Mouse (Mus musculus): Measurements from ENCODE around the gene Hspa4.
"Not testable (repeated sequence)": the region's sequence is repeated elsewhere in the genome, so short reads cannot be mapped to it uniquely, and the experiment has no call there.

Gene Hspa4

GRCm38 (mm10) chr11:53335505-53336181, 35.4 kb upstream of the Hspa4 start:
- Histone ChIP-seq H3K4me1 (replicated peaks; ENCODE audit: low read depth, low read length) (peaks cover 69% of the 10 kb centered on the region), H3K27me3 (ENCODE audit: insufficient read depth, low read length) (no peaks in the 10 kb centered on the region)
- TF ChIP-seq POU5F1 (IDR thresholded peaks at IDR 0.05; ENCODE audit: borderline replicate concordance, low read length) = no peak
- TF ChIP-seq NANOG (IDR thresholded peaks at IDR 0.05; ENCODE audit: borderline replicate concordance, low read length) = no peak; the same call in 1 of the 2 replicates
- TF ChIP-seq CTCF (conservative IDR thresholded peaks at IDR 0.05; ENCODE audit: low read length) = no peak

GRCm38 (mm10) chr11:53332076-53332680, 31.9 kb upstream of the Hspa4 start:
- no peaks in the 10 kb centered on the region for H3K9me3 ChIP-seq (ENCODE audit: low read length)
- TF ChIP-seq POU5F1 (IDR thresholded peaks at IDR 0.05; ENCODE audit: borderline replicate concordance, low read length) = no peak
- TF ChIP-seq CTCF (conservative IDR thresholded peaks at IDR 0.05; ENCODE audit: low read length) = no peak
- no peak for TF ChIP-seq NANOG (IDR thresholded peaks at IDR 0.05; ENCODE audit: borderline replicate concordance, low read length)

More at GRCm38 (mm10) chr11:53335505-53336181, 35.4 kb upstream of the Hspa4 start:
- Histone ChIP-seq H3K36me3 (ENCODE audit: insufficient read depth, low read length) (peaks cover 39% of the 10 kb centered on the region), H3K4me3 (replicated peaks; ENCODE audit: low read length) (no peak overlapping the region), H3K9me3 (ENCODE audit: low read length) (no peaks in the 10 kb centered on the region)

GRCm38 (mm10) chr11:53331121-53331520, 30.9 kb upstream of the Hspa4 start:
- Histone ChIP-seq H3K4me3 (replicated peaks; ENCODE audit: low read length) (no peak overlapping the region), H3K4me1 (replicated peaks; ENCODE audit: low read depth, low read length) (peaks cover 91% of the 10 kb centered on the region), H3K9me3 (ENCODE audit: low read length) (no peaks in the 10 kb centered on the region), H3K27me3 (ENCODE audit: insufficient read depth, low read length) (no peaks in the 10 kb centered on the region), H3K36me3 (ENCODE audit: insufficient read depth, low read length) (peaks cover 80% of the 10 kb centered on the region)
- TF ChIP-seq CTCF (conservative IDR thresholded peaks at IDR 0.05; ENCODE audit: low read length) = no peak
- no peak for TF ChIP-seq POU5F1 (IDR thresholded peaks at IDR 0.05; ENCODE audit: borderline replicate concordance, low read length)
- no peak for TF ChIP-seq NANOG (IDR thresholded peaks at IDR 0.05; ENCODE audit: borderline replicate concordance, low read length)

More at GRCm38 (mm10) chr11:53332076-53332680, 31.9 kb upstream of the Hspa4 start:
- 0 out of 2 replicates have a peak overlapping the region, but pooled peaks have one; percentile 3 for H3K4me3 ChIP-seq (replicated peaks; ENCODE audit: low read length)
- H3K4me1 ChIP-seq (replicated peaks; ENCODE audit: low read depth, low read length) = peaks cover 92% of the 10 kb centered on the region
- no peaks in the 10 kb centered on the region for H3K27me3 ChIP-seq (ENCODE audit: insufficient read depth, low read length)
- H3K36me3 ChIP-seq (ENCODE audit: insufficient read depth, low read length) = peaks cover 72% of the 10 kb centered on the region

GRCm38 (mm10) chr11:53330325-53330724, 30.1 kb upstream of the Hspa4 start:
- H3K4me1 ChIP-seq (replicated peaks; ENCODE audit: low read depth, low read length) = peaks cover 92% of the 10 kb centered on the region
- H3K9me3 ChIP-seq (ENCODE audit: low read length) = no peaks in the 10 kb centered on the region
- TF ChIP-seq NANOG (IDR thresholded peaks at IDR 0.05; ENCODE audit: borderline replicate concordance, low read length) (no peak), POU5F1 (IDR thresholded peaks at IDR 0.05; ENCODE audit: borderline replicate concordance, low read length) (no peak), CTCF (conservative IDR thresholded peaks at IDR 0.05; ENCODE audit: low read length) (no peak)
- H3K27me3 ChIP-seq (ENCODE audit: insufficient read depth, low read length) = no peaks in the 10 kb centered on the region
- peaks cover 88% of the 10 kb centered on the region for H3K36me3 ChIP-seq (ENCODE audit: insufficient read depth, low read length)
- H3K4me3 ChIP-seq (replicated peaks; ENCODE audit: low read length) = no peak overlapping the region

- no peaks in the 10 kb centered on the region for H3K27me3 ChIP-seq (ENCODE audit: insufficient read depth, low read length)
- H3K4me3 ChIP-seq (replicated peaks; ENCODE audit: low read length) = peak within 1 kb of the TSS; percentile 100
- peaks cover 42% of the 10 kb centered on the region for H3K36me3 ChIP-seq (ENCODE audit: insufficient read depth, low read length)
- no peaks in the 10 kb centered on the region for H3K9me3 ChIP-seq (ENCODE audit: low read length)
- peaks cover 77% of the 10 kb centered on the region for H3K4me1 ChIP-seq (replicated peaks; ENCODE audit: low read depth, low read length)
- TF ChIP-seq POU5F1 (IDR thresholded peaks at IDR 0.05; ENCODE audit: borderline replicate concordance, low read length) (no peak), NANOG (IDR thresholded peaks at IDR 0.05; ENCODE audit: borderline replicate concordance, low read length) (no peak), CTCF (conservative IDR thresholded peaks at IDR 0.05; ENCODE audit: low read length) (no peak)
Observed at GRCm38 (mm10) chr11:53324512-53324968, 24.3 kb upstream of the Hspa4 start, which contains the start of gene Zcchc10. TSS of gene Zcchc10 (plus strand) at chr11:53324679.

GRCm38 (mm10) chr11:53319867-53320266, 19.6 kb upstream of the Hspa4 start:
- H3K4me1 ChIP-seq (replicated peaks; ENCODE audit: low read depth, low read length) = peaks cover 70% of the 10 kb centered on the region
- not testable (repeated sequence) for H3K27me3 ChIP-seq (ENCODE audit: insufficient read depth, low read length); H3K9me3 ChIP-seq (ENCODE audit: low read length); H3K4me3 ChIP-seq (replicated peaks; ENCODE audit: low read length); H3K36me3 ChIP-seq (ENCODE audit: insufficient read depth, low read length)

GRCm38 (mm10) chr11:53318568-53318967, 18.3 kb upstream of the Hspa4 start:
- not testable (repeated sequence) for H3K4me3 ChIP-seq (replicated peaks; ENCODE audit: low read length); H3K36me3 ChIP-seq (ENCODE audit: insufficient read depth, low read length); H3K9me3 ChIP-seq (ENCODE audit: low read length); H3K27me3 ChIP-seq (ENCODE audit: insufficient read depth, low read length)
- H3K4me1 ChIP-seq (replicated peaks; ENCODE audit: low read depth, low read length) = peaks cover 62% of the 10 kb centered on the region

GRCm38 (mm10) chr11:53318041-53318440, 17.8 kb upstream of the Hspa4 start:
- no peak for TF ChIP-seq POU5F1 (IDR thresholded peaks at IDR 0.05; ENCODE audit: borderline replicate concordance, low read length)
- no peak for TF ChIP-seq NANOG (IDR thresholded peaks at IDR 0.05; ENCODE audit: borderline replicate concordance, low read length)
- TF ChIP-seq CTCF (conservative IDR thresholded peaks at IDR 0.05; ENCODE audit: low read length) = no peak
- no peaks in the 10 kb centered on the region for H3K9me3 ChIP-seq (ENCODE audit: low read length)
- no peak overlapping the region for H3K4me3 ChIP-seq (replicated peaks; ENCODE audit: low read length)
- no peaks in the 10 kb centered on the region for H3K27me3 ChIP-seq (ENCODE audit: insufficient read depth, low read length)
- no peaks in the 10 kb centered on the region for H3K36me3 ChIP-seq (ENCODE audit: insufficient read depth, low read length)
- peaks cover 57% of the 10 kb centered on the region for H3K4me1 ChIP-seq (replicated peaks; ENCODE audit: low read depth, low read length)

GRCm38 (mm10) chr11:53316996-53317395, 16.7 kb upstream of the Hspa4 start:
- Histone ChIP-seq H3K4me3 (replicated peaks; ENCODE audit: low read length) (no peak overlapping the region), H3K36me3 (ENCODE audit: insufficient read depth, low read length) (no peaks in the 10 kb centered on the region), H3K4me1 (replicated peaks; ENCODE audit: low read depth, low read length) (peaks cover 55% of the 10 kb centered on the region), H3K27me3 (ENCODE audit: insufficient read depth, low read length) (no peaks in the 10 kb centered on the region), H3K9me3 (ENCODE audit: low read length) (no peaks in the 10 kb centered on the region)
- TF ChIP-seq CTCF (conservative IDR thresholded peaks at IDR 0.05; ENCODE audit: low read length) (no peak), POU5F1 (IDR thresholded peaks at IDR 0.05; ENCODE audit: borderline replicate concordance, low read length) (no peak), NANOG (IDR thresholded peaks at IDR 0.05; ENCODE audit: borderline replicate concordance, low read length) (no peak)

Data from E14TG2a.4 (cell line).